Mouse (Mus musculus): Measurements from ENCODE around the gene Adam15. TPM values are rescaled to one million over a fixed set of nuclear protein-coding genes. Genes with fewer than 3 reads are reported as not detected.

The Adam15 gene
- polyA plus RNA-seq, 1 experiment from 2014 or later: 9.1 TPM

DNA sequence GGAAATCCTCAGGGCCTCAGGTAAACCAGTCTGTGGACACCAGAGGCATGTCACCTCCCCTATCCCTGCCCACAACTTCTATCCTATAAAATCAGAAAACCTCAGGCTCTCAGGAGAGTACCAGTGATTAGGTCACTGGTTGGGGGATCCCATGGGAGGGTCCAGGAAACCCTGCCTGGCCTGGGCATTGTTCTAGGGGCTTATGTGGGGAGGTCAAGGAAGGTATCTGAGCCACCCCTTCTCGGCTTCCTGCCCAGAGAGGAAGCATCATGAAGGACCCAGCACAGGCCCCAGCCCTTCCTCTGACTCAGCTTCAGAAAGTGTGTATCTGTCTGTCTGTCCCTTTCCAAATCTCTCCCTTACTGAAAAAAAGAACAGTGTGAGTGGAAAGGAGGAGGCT lies 1.9 kb downstream of the Adam15 start:
- H3K4me2 ChIP-seq (ENCODE audit: low read depth, low read length): 0 out of 2 replicates have a peak overlapping the region, but pooled peaks have one; percentile 90
- TF ChIP-seq CTCF (IDR thresholded peaks at IDR 0.05; ENCODE audit: low read depth): no peak
- no peak for TF ChIP-seq EP300 (IDR thresholded peaks at IDR 0.05; ENCODE audit: low read depth)
- ATAC-seq (no peak), DNase-seq (no peak)
- peaks cover 28% of the 10 kb centered on the region for H3K27me3 ChIP-seq (ENCODE audit: insufficient read depth, low read length)
- no peak overlapping the region for H3K9ac ChIP-seq (replicated peaks)
- H3K9me3 ChIP-seq (ENCODE audit: low read length): no peaks in the 10 kb centered on the region
- H3K36me3 ChIP-seq (replicated peaks; ENCODE audit: insufficient read depth, low read length): no peaks in the 10 kb centered on the region
- H3K4me3 ChIP-seq (ENCODE audit: low read depth, low read length): no peak overlapping the region
- H3K4me1 ChIP-seq (ENCODE audit: insufficient read depth): peaks cover 14% of the 10 kb centered on the region
- no peak overlapping the region; the same call in 1 of the 2 replicates for H3K27ac ChIP-seq (ENCODE audit: low read depth)
- WGBS (ENCODE audit: insufficient replicate concordance): 31% methylated on average over 1 of the region's 1 CpGs

DNA sequence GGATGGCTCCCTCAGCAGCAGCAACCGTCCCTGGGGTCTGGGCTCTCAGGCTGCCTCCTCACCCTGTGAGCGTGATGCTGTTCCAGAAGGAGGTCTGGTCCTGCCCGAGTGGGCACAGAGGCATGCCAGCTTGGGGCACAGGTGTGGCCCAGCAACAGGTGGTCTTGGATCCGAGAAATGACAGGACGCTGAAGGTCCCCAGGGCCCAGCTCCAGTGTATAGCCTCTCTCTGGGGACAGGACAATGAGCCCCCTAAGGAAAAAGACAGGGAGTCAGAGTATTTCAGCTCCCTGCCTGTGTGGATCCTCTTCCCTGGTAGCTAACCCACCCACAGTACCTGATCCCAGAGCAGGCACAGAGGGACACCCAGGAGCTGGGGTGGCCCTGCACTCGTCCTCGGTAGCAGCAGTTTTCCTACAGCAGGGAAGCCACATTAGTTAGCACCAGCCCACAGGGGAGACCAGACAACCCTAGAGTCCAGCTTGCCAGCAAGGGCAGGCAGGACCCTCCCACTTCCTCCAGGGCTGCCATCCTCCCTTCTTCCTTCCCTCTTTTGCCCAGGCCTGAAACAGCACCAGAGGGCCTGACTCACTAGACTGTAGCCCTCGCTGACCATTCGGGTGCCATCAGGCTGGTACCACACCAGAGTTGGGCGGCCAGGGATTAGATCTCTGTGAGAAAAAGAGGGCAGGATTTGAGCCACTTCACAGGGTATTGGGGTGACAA lies 2.8 kb downstream of the Adam15 start:
- H3K9me3 ChIP-seq (ENCODE audit: low read length): no peaks in the 10 kb centered on the region
- no peak for TF ChIP-seq EP300 (IDR thresholded peaks at IDR 0.05; ENCODE audit: low read depth)
- TF ChIP-seq CTCF (IDR thresholded peaks at IDR 0.05; ENCODE audit: low read depth): no peak
- H3K9ac ChIP-seq (replicated peaks): no peak overlapping the region
- DNase-seq (no peak), ATAC-seq (no peak)
- no peaks in the 10 kb centered on the region for H3K36me3 ChIP-seq (replicated peaks; ENCODE audit: insufficient read depth, low read length)
- peaks cover 14% of the 10 kb centered on the region for H3K4me1 ChIP-seq (ENCODE audit: insufficient read depth)
- 56% methylated on average over 10 of the region's 10 CpGs for WGBS (ENCODE audit: insufficient replicate concordance)
- H3K4me3 ChIP-seq (ENCODE audit: low read depth, low read length): no peak overlapping the region
- H3K27ac ChIP-seq (ENCODE audit: low read depth): peak overlapping the region; percentile 37; the same call in 1 of the 2 replicates
- H3K27me3 ChIP-seq (ENCODE audit: insufficient read depth, low read length): peaks cover 28% of the 10 kb centered on the region
- no peak overlapping the region for H3K4me2 ChIP-seq (ENCODE audit: low read depth, low read length)

DNA sequence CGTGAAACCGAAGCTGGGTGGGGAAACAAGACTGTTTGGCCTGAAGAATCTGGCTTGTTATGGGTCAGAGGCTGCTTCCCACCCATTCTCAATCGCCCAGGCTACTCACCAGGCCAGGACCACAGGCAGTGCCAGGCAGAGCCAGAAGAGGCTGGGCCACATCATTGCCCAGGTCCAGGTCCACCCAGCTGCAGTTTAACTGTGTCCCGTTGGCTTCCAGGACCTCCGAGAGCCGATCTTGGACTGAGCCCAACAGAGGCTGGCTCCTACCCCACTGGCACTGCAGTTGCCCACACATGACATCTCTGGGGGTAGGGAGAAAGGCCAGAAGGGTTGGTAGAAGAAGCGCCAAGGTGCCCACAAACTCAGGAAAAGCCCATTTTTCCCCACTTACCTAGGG lies 6.5 kb downstream of the Adam15 start:
- H3K4me1 ChIP-seq (ENCODE audit: insufficient read depth): peaks cover under 1% of the 10 kb centered on the region; the same call in 1 of the 2 replicates
- H3K27me3 ChIP-seq (ENCODE audit: insufficient read depth, low read length): peaks cover 5% of the 10 kb centered on the region; the same call in 1 of the 2 replicates
- no peak overlapping the region for H3K4me2 ChIP-seq (ENCODE audit: low read depth, low read length)
- TF ChIP-seq EP300 (IDR thresholded peaks at IDR 0.05; ENCODE audit: low read depth): no peak
- TF ChIP-seq CTCF (IDR thresholded peaks at IDR 0.05; ENCODE audit: low read depth): no peak
- no peak overlapping the region for H3K9ac ChIP-seq (replicated peaks)
- ATAC-seq (no peak), DNase-seq (no peak)
- H3K36me3 ChIP-seq (replicated peaks; ENCODE audit: insufficient read depth, low read length): no peaks in the 10 kb centered on the region
- no peak overlapping the region for H3K27ac ChIP-seq (ENCODE audit: low read depth)
- no peak overlapping the region for H3K4me3 ChIP-seq (ENCODE audit: low read depth, low read length)
- WGBS (ENCODE audit: insufficient replicate concordance): 78% methylated on average over 7 of the region's 7 CpGs
- no peaks in the 10 kb centered on the region for H3K9me3 ChIP-seq (ENCODE audit: low read length)

DNA sequence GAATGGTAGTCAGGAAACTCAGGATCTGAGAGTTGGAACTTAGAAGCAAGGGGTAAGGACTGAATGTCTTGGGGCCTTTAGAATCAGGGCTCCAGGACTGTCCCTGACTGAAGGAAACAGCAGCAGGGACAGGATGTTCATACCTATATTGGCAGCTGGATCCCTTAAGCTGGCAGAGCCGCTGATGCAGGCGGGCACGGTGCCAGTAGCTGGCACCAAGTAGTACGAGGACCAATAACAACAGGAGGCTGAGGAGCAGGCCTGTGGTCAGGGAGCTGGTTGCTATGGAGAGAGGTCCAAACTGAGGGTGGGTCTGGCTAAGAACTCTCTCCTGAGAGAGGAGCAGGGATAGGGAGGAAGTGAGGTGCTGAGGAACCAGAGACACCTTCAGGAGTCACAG lies 8.0 kb downstream of the Adam15 start:
- Histone ChIP-seq H3K9me3 (ENCODE audit: low read length) (no peaks in the 10 kb centered on the region), H3K27me3 (ENCODE audit: insufficient read depth, low read length) (peaks cover 8% of the 10 kb centered on the region; the same call in 1 of the 2 replicates), H3K4me1 (ENCODE audit: insufficient read depth) (peaks cover 11% of the 10 kb centered on the region), H3K9ac (replicated peaks) (no peak overlapping the region), H3K36me3 (replicated peaks; ENCODE audit: insufficient read depth, low read length) (no peaks in the 10 kb centered on the region), H3K4me3 (ENCODE audit: low read depth, low read length) (no peak overlapping the region), H3K27ac (ENCODE audit: low read depth) (no peak overlapping the region), H3K4me2 (ENCODE audit: low read depth, low read length) (no peak overlapping the region)
- no peak for ATAC-seq
- no peak for DNase-seq
- TF ChIP-seq EP300 (IDR thresholded peaks at IDR 0.05; ENCODE audit: low read depth) (no peak), CTCF (IDR thresholded peaks at IDR 0.05; ENCODE audit: low read depth) (no peak)
- 74% methylated on average over 4 of the region's 4 CpGs for WGBS (ENCODE audit: insufficient replicate concordance)

DNA sequence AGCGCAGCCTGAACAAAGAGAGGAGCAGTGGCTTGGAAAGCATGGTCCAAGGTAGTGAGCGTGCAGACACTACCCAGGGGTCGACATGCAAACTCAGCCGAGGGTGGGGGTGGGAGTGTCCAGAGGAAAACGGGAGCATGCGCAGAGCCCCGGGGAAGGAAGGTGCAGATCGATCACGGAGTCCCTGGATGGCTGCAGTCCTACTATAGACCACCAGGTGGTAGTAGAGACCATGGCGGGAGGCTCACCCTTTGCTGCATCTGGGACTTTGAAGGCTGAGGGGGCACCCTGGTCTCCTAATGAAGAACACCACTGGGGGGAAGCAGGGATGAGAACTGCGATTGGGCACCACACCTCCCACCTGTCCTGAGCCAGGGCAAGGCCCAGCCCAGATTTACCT lies 9.3 kb downstream of the Adam15 start:
- peak; percentile 87 for DNase-seq
- Histone ChIP-seq H3K9ac (replicated peaks) (no peak overlapping the region), H3K4me3 (ENCODE audit: low read depth, low read length) (0 out of 2 replicates have a peak overlapping the region, but pooled peaks have one; percentile 1), H3K9me3 (ENCODE audit: low read length) (no peaks in the 10 kb centered on the region), H3K4me2 (ENCODE audit: low read depth, low read length) (peak overlapping the region; percentile 56), H3K27ac (ENCODE audit: low read depth) (no peak overlapping the region), H3K4me1 (ENCODE audit: insufficient read depth) (peaks cover 11% of the 10 kb centered on the region), H3K27me3 (ENCODE audit: insufficient read depth, low read length) (peaks cover 8% of the 10 kb centered on the region; the same call in 1 of the 2 replicates), H3K36me3 (replicated peaks; ENCODE audit: insufficient read depth, low read length) (no peaks in the 10 kb centered on the region)
- ATAC-seq: peak; percentile 47; the same call in 1 of the 2 replicates
- TF ChIP-seq EP300 (IDR thresholded peaks at IDR 0.05; ENCODE audit: low read depth) (no peak), CTCF (IDR thresholded peaks at IDR 0.05; ENCODE audit: low read depth) (peak; percentile 97)
- 12% methylated on average over 11 of the region's 11 CpGs for WGBS (ENCODE audit: insufficient replicate concordance)

DNA sequence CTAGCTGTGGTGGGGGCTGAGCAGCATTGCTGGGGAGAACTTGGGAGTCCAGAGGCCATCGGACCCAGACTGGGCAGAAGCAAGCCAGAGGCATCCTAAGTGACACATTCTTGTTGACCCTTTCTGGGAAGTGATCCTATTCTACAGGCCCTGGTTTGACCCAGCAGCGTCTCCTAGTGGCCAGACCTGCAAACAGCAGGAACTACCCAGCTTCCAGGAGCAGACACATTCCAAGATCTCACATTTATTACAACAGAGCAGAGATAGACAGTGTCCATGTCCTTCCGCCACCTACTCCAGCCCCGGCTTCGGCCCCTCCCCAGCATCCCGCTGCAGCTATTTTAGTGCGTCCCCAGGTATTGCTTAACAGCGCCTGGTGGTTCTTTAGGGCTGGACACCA lies 10.4 kb downstream of the Adam15 start:
- H3K4me3 ChIP-seq (ENCODE audit: low read depth, low read length): no peak overlapping the region
- H3K27me3 ChIP-seq (ENCODE audit: insufficient read depth, low read length): peaks cover 8% of the 10 kb centered on the region; the same call in 1 of the 2 replicates
- H3K27ac ChIP-seq (ENCODE audit: low read depth): no peak overlapping the region
- no peak overlapping the region for H3K4me2 ChIP-seq (ENCODE audit: low read depth, low read length)
- H3K9ac ChIP-seq (replicated peaks): no peak overlapping the region
- WGBS (ENCODE audit: insufficient replicate concordance): 28% methylated on average over 8 of the region's 8 CpGs
- ATAC-seq (peak; percentile 20; the same call in 1 of the 2 replicates), DNase-seq (peak; percentile 82)
- peak; percentile 93 for TF ChIP-seq CTCF (IDR thresholded peaks at IDR 0.05; ENCODE audit: low read depth)
- no peak for TF ChIP-seq EP300 (IDR thresholded peaks at IDR 0.05; ENCODE audit: low read depth)
- no peaks in the 10 kb centered on the region for H3K9me3 ChIP-seq (ENCODE audit: low read length)
- peaks cover 11% of the 10 kb centered on the region for H3K4me1 ChIP-seq (ENCODE audit: insufficient read depth)
- H3K36me3 ChIP-seq (replicated peaks; ENCODE audit: insufficient read depth, low read length): no peaks in the 10 kb centered on the region

Measured in liver, postnatal 0 days (tissue).